Mouse (Mus musculus): ENCODE measurements at regions not wholly inside any gene's neighbourhood (a gene's known extent, or its start where the extent isn't known, plus 50 kb on each side); places are given as distances from the start of the nearest gene placed in this dataset.

DNA sequence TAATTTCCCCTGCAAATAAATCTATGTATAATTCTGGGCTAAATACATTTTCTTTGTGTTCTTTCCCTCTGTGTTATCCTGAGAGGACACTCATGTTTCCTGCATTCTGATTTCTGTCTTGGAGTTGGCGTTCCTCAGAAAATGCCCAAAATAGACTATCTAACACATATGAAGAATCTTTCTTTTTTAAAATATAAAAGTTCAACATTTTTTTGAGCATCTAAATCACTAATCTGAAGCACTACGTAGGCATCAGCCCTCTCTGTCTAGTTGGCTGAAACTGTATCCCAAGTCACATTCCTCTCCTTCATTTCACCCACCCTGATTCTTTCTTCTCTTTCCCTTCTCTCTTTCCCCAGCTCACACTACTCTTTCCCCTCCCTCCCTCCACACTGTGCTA lies 238.9 kb downstream of the Stim2 start:
- TF ChIP-seq CTCF (IDR thresholded peaks at IDR 0.05; ENCODE audit: low read depth, low read length) (no peak), POLR2A (IDR thresholded peaks at IDR 0.05; ENCODE audit: extremely low read depth, insufficient read depth, low read length) (no peak)
